Mouse (Mus musculus) A20 (cell line): ENCODE data around the gene Zfpm1.

Experiments used
- DNase-seq: peaks from one replicate; pipeline ENCODE4 v3.0.0-alpha.2; 2011; ENCODE audit warnings: low read depth, low spot score

The Zfpm1 gene

GRCm38 (mm10) chr8:122282035-122282358 lies at the start of gene Zfpm1:
Gene Zfpm1 (plus strand): TSS chr8:122282141.
- no peak for DNase-seq

- no peak for DNase-seq
These were observed 47.9 kb upstream of the Zfpm1 start for GRCm38 (mm10) chr8:122234055-122234454.

GRCm38 (mm10) chr8:122236521-122236920 lies 45.4 kb upstream of the Zfpm1 start:
- no peak for DNase-seq

- no peak for DNase-seq
These were observed 43.7 kb upstream of the Zfpm1 start for GRCm38 (mm10) chr8:122238225-122238624.

GRCm38 (mm10) chr8:122238731-122239130 lies 43.2 kb upstream of the Zfpm1 start:
- DNase-seq, result no peak

- DNase-seq, result no peak
These were observed 41.5 kb upstream of the Zfpm1 start for GRCm38 (mm10) chr8:122240241-122241026.

GRCm38 (mm10) chr8:122243310-122243709 lies 38.6 kb upstream of the Zfpm1 start:
- no peak for DNase-seq

GRCm38 (mm10) chr8:122245161-122245560 lies 36.8 kb upstream of the Zfpm1 start:
- no peak for DNase-seq

GRCm38 (mm10) chr8:122246257-122247211 lies 35.4 kb upstream of the Zfpm1 start:
- no peak for DNase-seq

- DNase-seq, result no peak
These were observed 30.2 kb upstream of the Zfpm1 start for GRCm38 (mm10) chr8:122251739-122252138.

GRCm38 (mm10) chr8:122252366-122252765 lies 29.6 kb upstream of the Zfpm1 start:
- no peak for DNase-seq

GRCm38 (mm10) chr8:122259351-122259750 lies 22.6 kb upstream of the Zfpm1 start:
- DNase-seq, result peak; percentile 52

- DNase-seq, result peak; percentile 13
These were observed 21.2 kb upstream of the Zfpm1 start for GRCm38 (mm10) chr8:122260755-122261154.

GRCm38 (mm10) chr8:122262835-122263234 lies 19.1 kb upstream of the Zfpm1 start:
- no peak for DNase-seq

GRCm38 (mm10) chr8:122264243-122264642 lies 17.7 kb upstream of the Zfpm1 start:
- peak; percentile 59 for DNase-seq

- no peak for DNase-seq
These were observed 16.4 kb upstream of the Zfpm1 start for GRCm38 (mm10) chr8:122265522-122265921.

GRCm38 (mm10) chr8:122266867-122267266 lies 15.1 kb upstream of the Zfpm1 start:
- no peak for DNase-seq

GRCm38 (mm10) chr8:122268861-122269260 lies 13.1 kb upstream of the Zfpm1 start:
- no peak for DNase-seq

GRCm38 (mm10) chr8:122269404-122269803 lies 12.5 kb upstream of the Zfpm1 start:
- DNase-seq, result peak; percentile 59

- DNase-seq, result no peak
These were observed 11.4 kb upstream of the Zfpm1 start for GRCm38 (mm10) chr8:122270555-122270954.

GRCm38 (mm10) chr8:122273152-122273551 lies 8.8 kb upstream of the Zfpm1 start:
- DNase-seq, result peak; percentile 79

- no peak for DNase-seq
These were observed 8.1 kb upstream of the Zfpm1 start for GRCm38 (mm10) chr8:122273826-122274225.
